Mouse (Mus musculus) embryonic facial prominence, embryonic 15.5 days (tissue): ENCODE data around the gene Pelp1. TPM values are rescaled to one million over a fixed set of nuclear protein-coding genes. Genes with fewer than 3 reads are reported as not detected.
"Not testable (repeated sequence)": the region's sequence is repeated elsewhere in the genome, so short reads cannot be mapped to it uniquely, and the experiment has no call there.

Source experiments
- ATAC-seq: fragments of 200-750 bp; cut with Nextera tagmentation; 2 replicates; pipeline ENCODE4 v1.8.0; 2017; ENCODE audit warnings: low read depth, moderate TSS enrichment; ENCODE audit not compliant: insufficient number of reproducible peaks, low FRiP score, low TSS enrichment
- H3K27ac ChIP-seq: fragments of 300-500 bp; sonication (generic); replicated peaks from 2 replicates; pipeline ENCODE4 v1.5.1; 2015; ENCODE audit warnings: mild to moderate bottlenecking, inconsistent platforms
- H3K27me3 ChIP-seq: fragments of 300-500 bp; sonication (generic); 2 replicates; pipeline ENCODE4 v1.6.1; 2015; ENCODE audit warnings: inconsistent platforms
- H3K36me3 ChIP-seq: fragments of 300-500 bp; sonication (generic); 2 replicates; pipeline ENCODE4 v1.6.1; 2015; ENCODE audit warnings: mild to moderate bottlenecking, inconsistent platforms
- H3K4me1 ChIP-seq: fragments of 300-500 bp; sonication (generic); 2 replicates; pipeline ENCODE4 v1.6.1; 2015; ENCODE audit warnings: inconsistent platforms
- H3K4me2 ChIP-seq: fragments of 300-500 bp; sonication (generic); replicated peaks from 2 replicates; pipeline ENCODE4 v1.6.1; 2015; ENCODE audit warnings: mild to moderate bottlenecking, inconsistent platforms
- H3K4me3 ChIP-seq: fragments of 300-500 bp; sonication (generic); replicated peaks from 2 replicates; pipeline ENCODE4 v1.5.1; 2015; ENCODE audit warnings: mild to moderate bottlenecking, inconsistent platforms
- H3K9ac ChIP-seq: fragments of 300-500 bp; sonication (generic); 2 replicates; pipeline ENCODE4 v1.6.1; 2015; ENCODE audit warnings: inconsistent platforms
- H3K9me3 ChIP-seq: fragments of 300-500 bp; sonication (generic); replicated peaks from 2 replicates; pipeline ENCODE4 v1.6.1; 2016; ENCODE audit warnings: inconsistent platforms
- WGBS: fragments of 180-500 bp; shearing (Covaris S2); methylation state at CpG from one replicate; pipeline ENCODE4 v1.1.7; 2015; 5-methylcytosine and 5-hydroxymethylcytosine counted together
- polyA plus RNA-seq: library from polyadenylated mRNA; unstranded; fragments of >200 nt; fragmentation: Nextera tagmentation; extraction: Ambion mirVana; gene quantifications from 2 replicates; pipeline ENCODE4 v1.2.1, GENCODE M21; 2015

The Pelp1 gene
- polyA plus RNA-seq, 1 experiment from 2014 or later = 35.0 TPM

DNA sequence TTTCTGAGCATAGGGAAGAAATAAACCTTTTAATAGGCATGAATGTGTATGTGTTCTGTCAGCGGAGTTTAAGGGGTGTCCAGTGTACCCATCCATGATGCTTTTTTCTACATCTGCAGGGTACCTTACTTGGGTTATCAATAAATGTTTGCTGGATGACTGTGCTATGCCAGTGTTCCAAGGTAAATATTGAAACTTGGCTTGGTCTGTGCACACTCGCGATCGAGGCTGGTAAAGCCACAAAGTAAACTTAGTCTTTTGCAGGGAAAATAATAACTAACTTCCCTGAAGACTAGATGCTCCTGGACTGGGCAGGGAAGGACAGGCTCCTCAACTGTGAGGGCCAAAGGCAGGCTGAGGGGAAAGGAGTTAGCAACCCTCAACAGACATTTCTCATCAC is 30.8 kb upstream of the Pelp1 start:
- no peak overlapping the region for H3K4me3 ChIP-seq
- H3K9me3 ChIP-seq = no peaks in the 10 kb centered on the region
- 99% methylated on average over 4 of the region's 4 CpGs for WGBS

DNA sequence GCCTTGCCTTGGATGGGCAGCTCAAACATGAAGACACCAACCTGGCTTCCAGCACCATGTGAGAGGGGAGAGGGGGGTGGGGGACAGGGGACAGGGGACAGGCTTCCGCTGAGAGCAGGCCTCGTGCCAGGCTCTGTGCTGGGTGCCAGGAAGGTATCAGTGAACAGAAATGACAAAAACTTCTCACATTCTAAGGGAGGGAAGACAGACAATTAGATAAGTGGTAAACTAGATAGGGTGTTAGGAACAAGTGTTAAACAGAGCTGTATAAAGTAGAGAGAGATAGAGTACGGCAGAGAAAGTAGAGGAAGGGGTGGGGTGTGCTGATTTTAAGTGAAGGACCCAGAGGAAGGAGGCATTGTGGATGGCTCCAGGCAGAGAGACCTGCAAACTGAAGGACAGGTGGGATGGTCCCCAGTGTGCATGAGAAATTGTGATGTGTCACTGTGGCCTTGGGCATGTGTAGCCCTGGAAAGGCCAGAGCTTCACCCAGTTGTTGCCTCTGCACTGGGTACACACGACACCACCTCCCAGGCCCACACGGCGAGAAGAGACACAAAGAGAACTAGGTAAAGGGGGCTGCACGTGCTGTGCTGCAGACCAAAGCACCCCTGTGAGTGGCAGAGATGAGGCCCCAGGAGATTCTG is 29.0 kb upstream of the Pelp1 start:
- peaks cover 8% of the 10 kb centered on the region for H3K4me1 ChIP-seq
- ATAC-seq = no peak
- no peak overlapping the region for H3K4me2 ChIP-seq
- H3K27me3 ChIP-seq = no peaks in the 10 kb centered on the region
- H3K36me3 ChIP-seq = peaks cover 47% of the 10 kb centered on the region
- H3K9ac ChIP-seq = no peak overlapping the region
- H3K27ac ChIP-seq = no peak overlapping the region
- no peak overlapping the region for H3K4me3 ChIP-seq
- WGBS = 83% methylated on average over 7 of the region's 7 CpGs
- no peaks in the 10 kb centered on the region for H3K9me3 ChIP-seq

More for the DNA sequence above, 30.8 kb upstream of the Pelp1 start:
- no peak for ATAC-seq
- H3K27ac ChIP-seq = no peak overlapping the region
- H3K4me1 ChIP-seq = 0 out of 2 replicates have a peak, but pooled peaks cover 2% of the 10 kb centered on the region
- no peak overlapping the region for H3K9ac ChIP-seq
- peaks cover 47% of the 10 kb centered on the region for H3K36me3 ChIP-seq
- H3K4me2 ChIP-seq = no peak overlapping the region
- H3K27me3 ChIP-seq = no peaks in the 10 kb centered on the region

DNA sequence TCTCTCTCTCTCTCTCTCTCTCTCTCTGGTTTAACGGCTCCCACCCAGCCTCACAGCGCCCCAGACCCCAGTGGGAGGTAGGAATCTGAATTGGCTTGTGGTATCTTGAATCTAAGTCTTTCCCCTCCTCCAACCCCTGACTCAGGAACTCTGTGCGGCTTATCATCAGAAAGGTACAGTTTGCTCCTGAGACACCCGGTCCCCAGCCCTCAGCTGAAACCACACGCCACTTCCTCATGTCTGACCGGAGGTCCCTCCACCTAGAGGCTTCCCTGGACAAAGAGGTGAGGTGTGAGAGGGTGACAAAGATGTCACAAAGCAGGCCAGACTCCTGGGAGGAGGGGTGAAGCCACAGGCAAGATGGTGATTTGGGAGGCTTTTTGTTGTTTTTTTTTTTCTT is 27.6 kb upstream of the Pelp1 start:
- Histone ChIP-seq H3K4me2 (no peak overlapping the region), H3K4me3 (no peak overlapping the region), H3K4me1 (peaks cover 19% of the 10 kb centered on the region), H3K9ac (no peak overlapping the region), H3K9me3 (no peaks in the 10 kb centered on the region), H3K36me3 (peaks cover 47% of the 10 kb centered on the region), H3K27ac (no peak overlapping the region), H3K27me3 (no peaks in the 10 kb centered on the region)
- no peak for ATAC-seq
- WGBS = 78% methylated on average over 6 of the region's 6 CpGs

DNA sequence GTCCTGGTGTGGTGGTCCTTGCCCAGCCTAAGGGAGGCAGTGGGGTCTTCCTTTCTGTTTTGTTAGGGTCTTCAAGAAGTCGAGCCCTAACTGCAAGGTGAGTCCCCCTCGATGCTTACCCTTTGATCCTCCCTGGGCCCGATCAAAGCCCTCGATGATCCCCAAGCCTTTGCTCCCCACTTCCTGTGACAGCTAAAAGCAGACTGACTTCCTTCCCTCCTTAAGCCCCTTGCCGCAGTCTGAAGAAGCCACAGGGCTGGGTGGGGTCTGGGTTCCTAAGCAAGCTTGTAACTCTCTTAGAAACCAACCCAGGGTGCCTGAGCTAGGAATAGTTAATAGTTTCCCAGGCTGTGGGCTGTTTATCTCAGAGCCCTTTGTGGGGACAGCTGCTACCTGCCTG is 25.6 kb upstream of the Pelp1 start:
- Histone ChIP-seq H3K9ac (no peak overlapping the region), H3K27ac (no peak overlapping the region), H3K36me3 (peaks cover 40% of the 10 kb centered on the region), H3K9me3 (no peaks in the 10 kb centered on the region), H3K4me2 (no peak overlapping the region), H3K27me3 (no peaks in the 10 kb centered on the region), H3K4me1 (peaks cover 26% of the 10 kb centered on the region), H3K4me3 (no peak overlapping the region)
- no peak for ATAC-seq
- WGBS = 56% methylated on average over 5 of the region's 5 CpGs

DNA sequence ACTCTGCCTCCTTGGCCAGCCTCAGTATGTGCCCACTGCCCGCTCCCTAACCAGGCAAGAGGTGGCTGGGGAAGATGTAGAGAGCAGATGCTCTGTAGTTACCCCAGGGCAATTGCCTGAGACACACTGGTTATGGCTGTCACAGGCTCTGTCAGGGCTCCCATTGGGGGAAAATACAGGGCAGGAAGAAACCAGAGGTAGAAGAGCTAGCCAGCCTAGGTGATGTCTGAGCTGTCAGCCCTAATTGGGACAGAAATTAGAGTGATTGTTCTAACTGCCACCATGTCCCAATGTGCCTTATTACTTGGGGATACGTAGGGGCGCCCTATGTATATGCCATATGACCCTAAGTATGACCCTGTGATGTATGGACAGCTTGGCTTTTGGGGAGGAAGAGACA is 24.1 kb upstream of the Pelp1 start:
- H3K9me3 ChIP-seq = no peaks in the 10 kb centered on the region
- 88% methylated on average over 3 of the region's 3 CpGs for WGBS
- no peak for ATAC-seq
- peak overlapping the region; percentile 83; the same call in 1 of the 2 replicates for H3K4me3 ChIP-seq
- H3K27me3 ChIP-seq = no peaks in the 10 kb centered on the region
- peak overlapping the region; percentile 75 for H3K4me2 ChIP-seq
- H3K4me1 ChIP-seq = peaks cover 26% of the 10 kb centered on the region
- peaks cover 24% of the 10 kb centered on the region for H3K36me3 ChIP-seq
- no peak overlapping the region for H3K27ac ChIP-seq
- H3K9ac ChIP-seq = no peak overlapping the region

DNA sequence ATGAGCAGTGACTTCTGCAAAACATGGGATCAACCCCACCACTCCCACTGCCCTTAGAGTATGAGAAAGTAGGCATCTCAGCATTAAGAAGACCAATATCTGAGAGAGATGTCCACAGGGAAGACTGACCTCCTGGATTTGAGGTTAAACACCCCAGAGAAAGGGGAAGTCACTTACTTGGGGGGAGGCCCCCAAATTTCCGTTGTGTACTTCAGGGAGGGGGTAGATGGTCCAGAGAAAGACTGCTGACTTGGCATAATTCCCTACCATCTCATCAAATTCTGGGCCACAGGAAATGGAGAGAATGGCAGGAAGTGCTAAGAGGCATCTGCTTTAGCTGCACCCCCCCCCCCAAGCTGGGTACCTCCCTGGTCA is 23.7 kb upstream of the Pelp1 start:
- no peak overlapping the region for H3K27ac ChIP-seq
- H3K36me3 ChIP-seq = peaks cover 21% of the 10 kb centered on the region
- WGBS = 45% methylated on average over 1 of the region's 1 CpGs
- H3K27me3 ChIP-seq = no peaks in the 10 kb centered on the region
- H3K4me2 ChIP-seq = peak overlapping the region; percentile 75
- H3K9ac ChIP-seq = peak overlapping the region; percentile 82
- no peaks in the 10 kb centered on the region for H3K9me3 ChIP-seq
- peak overlapping the region; percentile 83 for H3K4me3 ChIP-seq
- peaks cover 26% of the 10 kb centered on the region for H3K4me1 ChIP-seq
- no peak for ATAC-seq

DNA sequence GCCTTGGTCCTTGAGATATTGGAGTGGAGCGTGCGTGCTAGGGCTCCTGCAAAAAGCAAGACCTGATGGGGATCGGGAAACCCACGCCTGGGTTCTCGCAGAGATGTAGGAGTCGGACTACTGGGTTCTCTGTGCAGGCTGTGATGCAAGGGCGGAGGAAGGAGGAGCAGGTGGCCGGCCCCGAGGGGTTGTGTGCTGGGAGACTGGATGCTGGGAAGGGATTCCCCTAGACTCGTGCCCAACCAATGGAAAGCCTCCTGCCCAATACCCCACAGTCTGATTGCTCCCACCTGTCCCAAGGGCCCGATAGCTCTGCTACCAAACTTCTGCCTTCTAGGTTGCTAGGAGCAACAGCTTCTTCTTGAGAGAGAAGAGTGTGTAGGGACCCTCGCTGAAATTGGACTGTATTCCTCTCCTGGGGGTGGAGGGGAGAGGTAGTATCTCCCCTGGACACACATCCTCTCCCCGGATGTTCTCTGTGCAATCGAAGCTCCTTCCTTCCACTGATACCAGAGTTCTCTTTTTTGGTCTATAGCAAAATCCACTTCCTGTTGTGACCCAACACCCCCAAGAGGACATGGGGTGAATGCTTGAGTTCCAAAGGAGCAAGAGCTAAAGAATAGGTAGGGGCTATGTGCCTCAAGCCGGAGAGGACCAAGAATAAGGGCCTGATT is 23.2 kb upstream of the Pelp1 start:
- no peaks in the 10 kb centered on the region for H3K27me3 ChIP-seq
- peaks cover 18% of the 10 kb centered on the region for H3K36me3 ChIP-seq
- H3K27ac ChIP-seq = peak overlapping the region; percentile 88
- peak overlapping the region; percentile 75 for H3K4me2 ChIP-seq
- 5% methylated on average over 15 of the region's 15 CpGs for WGBS
- no peaks in the 10 kb centered on the region for H3K9me3 ChIP-seq
- H3K4me1 ChIP-seq = peaks cover 26% of the 10 kb centered on the region
- peak; percentile 44 for ATAC-seq
- H3K4me3 ChIP-seq = peak overlapping the region; percentile 83
- H3K9ac ChIP-seq = peak overlapping the region; percentile 82

DNA sequence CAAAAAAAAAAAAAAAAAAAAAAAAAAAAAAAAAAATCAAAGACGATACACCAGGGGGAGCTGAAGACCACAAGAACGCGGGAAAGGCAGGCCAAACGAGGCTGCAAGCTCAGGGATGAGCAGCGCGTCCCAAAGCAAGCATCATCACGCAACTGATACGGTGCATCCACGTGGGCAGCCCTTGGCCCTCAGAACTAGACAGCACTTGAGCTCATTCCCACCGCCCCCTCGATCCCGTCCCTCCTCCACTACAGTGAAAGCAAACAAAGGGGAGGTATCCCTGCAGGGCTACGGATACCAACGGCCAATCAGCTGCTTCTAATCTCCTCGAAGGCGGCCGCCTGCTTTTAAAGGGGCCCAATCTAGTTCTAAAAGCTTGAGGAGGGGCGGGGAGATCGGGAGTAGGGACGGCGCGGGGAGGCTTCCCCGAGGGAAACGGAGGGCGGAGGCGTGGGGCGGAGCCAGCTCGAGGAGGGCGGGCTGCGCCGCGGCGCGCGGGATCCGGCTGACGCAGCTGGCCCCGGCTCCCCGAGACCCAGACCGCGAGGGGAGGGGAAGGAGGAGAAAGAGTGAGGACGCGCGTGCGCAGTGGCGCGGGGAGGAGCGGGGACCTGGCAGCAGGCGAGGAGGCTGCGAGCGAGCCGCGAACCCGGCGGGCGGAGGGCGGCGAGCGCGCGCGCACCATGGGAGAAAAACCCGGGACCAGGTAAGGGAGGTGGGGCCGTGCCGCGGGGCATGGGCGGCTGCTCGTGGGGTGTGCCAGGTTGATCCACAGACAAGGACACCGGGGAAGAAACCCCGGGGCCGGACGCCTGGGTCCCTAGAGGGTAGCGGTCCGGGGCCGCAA is 22.4 kb upstream of the Pelp1 start, which contains the start of gene Arrb2:
TSS of gene Arrb2 (plus strand) at position 588 of the 847 bp plus-strand sequence.
- H3K36me3 ChIP-seq = peaks cover 10% of the 10 kb centered on the region; the same call in 1 of the 2 replicates
- peak within 1 kb of the TSS; percentile 83 for H3K4me3 ChIP-seq
- H3K4me1 ChIP-seq = peaks cover 26% of the 10 kb centered on the region
- peak; percentile 95 for ATAC-seq
- no peaks in the 10 kb centered on the region for H3K27me3 ChIP-seq
- H3K9me3 ChIP-seq = no peaks in the 10 kb centered on the region
- WGBS = under 1% methylated on average over 75 of the region's 75 CpGs
- peak within 1 kb of the TSS; percentile 88 for H3K27ac ChIP-seq
- H3K9ac ChIP-seq = peak within 1 kb of the TSS; percentile 82
- H3K4me2 ChIP-seq = peak within 1 kb of the TSS; percentile 75

DNA sequence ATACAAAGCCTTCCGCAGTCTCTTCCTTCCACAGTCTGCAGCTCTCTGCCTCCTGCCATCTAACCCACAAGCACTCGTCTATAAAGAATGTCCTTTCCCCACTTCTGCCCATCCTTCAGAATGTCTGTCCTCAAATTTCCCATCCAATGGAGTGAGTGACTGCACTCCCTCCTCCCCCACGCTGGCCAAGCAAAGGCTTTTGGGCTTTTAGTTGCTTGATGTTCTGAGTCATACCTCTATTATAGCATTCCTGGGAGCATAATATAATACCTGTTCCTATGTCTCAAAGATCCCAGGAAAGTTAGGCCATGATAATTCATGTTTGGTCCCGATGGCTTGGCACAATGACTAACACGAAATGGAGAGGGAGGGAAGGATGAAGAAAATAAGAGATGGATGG is 21.7 kb upstream of the Pelp1 start:
- Histone ChIP-seq H3K9me3 (no peaks in the 10 kb centered on the region), H3K36me3 (peaks cover 3% of the 10 kb centered on the region; the same call in 1 of the 2 replicates), H3K27ac (peak overlapping the region; percentile 88), H3K4me1 (peaks cover 26% of the 10 kb centered on the region), H3K4me3 (peak overlapping the region; percentile 83), H3K9ac (no peak overlapping the region), H3K4me2 (peak overlapping the region; percentile 75), H3K27me3 (no peaks in the 10 kb centered on the region)
- 25% methylated on average over 5 of the region's 5 CpGs for WGBS
- no peak for ATAC-seq

DNA sequence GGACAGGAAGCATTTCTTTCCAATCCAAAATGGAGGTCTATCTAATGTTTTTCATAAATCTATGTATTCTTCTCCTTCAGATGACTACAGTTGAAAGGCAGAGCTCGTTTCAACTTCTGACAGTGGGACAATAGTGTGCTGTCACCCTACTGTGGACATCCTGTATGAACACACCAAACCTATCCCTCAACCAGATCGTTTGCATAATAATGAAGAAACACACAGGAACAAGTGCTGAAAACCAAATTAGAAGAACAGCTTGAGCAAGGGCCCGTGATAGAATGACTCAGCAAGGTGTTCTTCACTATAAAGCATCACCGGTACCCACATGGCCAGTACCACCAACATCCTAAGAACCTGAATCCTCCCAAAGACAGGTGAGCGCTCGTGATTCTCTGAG is 16.8 kb upstream of the Pelp1 start:
- not testable (repeated sequence) for H3K36me3 ChIP-seq, ATAC-seq, H3K9me3 ChIP-seq, H3K4me1 ChIP-seq, H3K27me3 ChIP-seq, H3K27ac ChIP-seq, H3K9ac ChIP-seq, H3K4me2 ChIP-seq, H3K4me3 ChIP-seq
- WGBS = 75% methylated on average over 6 of the region's 6 CpGs

DNA sequence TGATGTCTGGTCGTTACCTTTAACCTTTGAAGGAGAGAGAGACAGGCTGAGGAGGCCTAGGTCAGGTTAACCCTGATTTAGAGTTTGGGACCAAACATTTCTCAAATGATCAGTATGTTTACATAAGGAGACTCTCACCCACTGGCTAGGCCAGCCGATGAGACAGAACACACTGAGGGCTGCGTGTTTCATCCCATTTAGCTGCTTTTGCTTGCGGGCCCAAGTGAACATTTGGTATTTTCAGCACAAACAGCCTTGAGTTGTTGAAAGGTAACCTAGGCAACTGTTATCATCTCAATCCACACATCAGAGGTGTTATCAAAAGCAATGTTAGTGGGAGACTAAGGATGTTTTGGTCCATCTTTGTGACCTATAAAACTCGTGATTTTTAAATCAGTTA is 9.7 kb upstream of the Pelp1 start:
- Histone ChIP-seq H3K4me1 (no peaks in the 10 kb centered on the region), H3K36me3 (no peaks in the 10 kb centered on the region), H3K9me3 (no peaks in the 10 kb centered on the region), H3K27ac (no peak overlapping the region), H3K4me3 (no peak overlapping the region), H3K27me3 (no peaks in the 10 kb centered on the region), H3K4me2 (no peak overlapping the region), H3K9ac (no peak overlapping the region)
- 72% methylated on average over 5 of the region's 5 CpGs for WGBS
- no peak for ATAC-seq
